Mouse (Mus musculus) adrenal gland, adult 2 months (tissue): ENCODE measurements at regions not wholly inside any gene's neighbourhood (a gene's known extent, or its start where the extent isn't known, plus 50 kb on each side); places are given as distances from the start of the nearest gene placed in this dataset.

Source experiments
- DNase-seq: peaks from one replicate; pipeline ENCODE4 v3.0.0; 2021

DNA sequence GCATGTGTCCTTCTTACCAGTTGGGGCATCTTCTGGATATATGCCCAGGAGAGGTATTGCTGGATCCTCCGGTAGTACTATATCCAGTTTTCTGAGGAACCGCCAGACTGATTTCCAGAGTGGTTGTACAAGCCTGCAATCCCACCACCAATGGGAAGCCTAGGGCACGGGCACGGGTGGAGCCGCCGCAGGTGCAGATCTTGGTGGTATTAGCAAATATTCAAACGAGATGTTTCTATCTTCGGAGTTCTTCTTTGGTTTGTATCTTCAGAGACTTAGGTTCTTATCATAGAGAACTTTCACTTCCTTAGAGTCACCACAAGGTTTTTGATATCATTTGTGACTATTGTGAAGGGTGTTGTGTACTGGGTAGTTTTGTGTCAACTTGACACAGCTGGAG is 103.1 kb downstream of the Btbd35f12 start:
- peak; percentile 3 for DNase-seq
